Mouse (Mus musculus): ENCODE results near the gene Arg2. TPM values are rescaled to one million over a fixed set of nuclear protein-coding genes. Genes with fewer than 3 reads are reported as not detected.

Arg2 gene
- polyA plus RNA-seq, 1 experiment: 0.43 TPM

DNA sequence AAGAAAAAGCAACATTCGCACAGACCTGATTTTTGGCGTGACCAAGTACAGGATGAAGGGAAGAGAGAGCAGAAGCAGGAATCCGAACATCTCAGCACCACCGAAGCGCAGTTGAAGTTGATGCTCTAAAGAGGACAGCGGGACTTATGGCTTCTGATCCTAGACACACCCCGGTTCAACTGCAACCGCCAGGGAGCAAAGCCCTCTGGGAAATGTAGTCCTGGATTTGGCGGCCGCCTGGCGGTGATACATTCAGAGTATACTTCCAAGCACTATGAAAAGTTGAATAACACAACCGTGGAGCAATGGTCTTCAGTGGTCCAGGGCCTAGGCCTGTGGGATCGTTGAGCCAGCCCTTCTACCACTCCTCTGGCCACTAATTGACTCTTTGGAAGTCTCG, 61.1 kb downstream of the Arg2 start:
- Histone ChIP-seq H3K9me3 (no peaks in the 10 kb centered on the region), H3K4me3 (replicated peaks) (peak overlapping the region; percentile 94), H3K27me3 (replicated peaks) (no peaks in the 10 kb centered on the region), H3K4me1 (peaks cover 45% of the 10 kb centered on the region), H3K36me3 (replicated peaks; ENCODE audit: low read length) (peaks cover 34% of the 10 kb centered on the region)
- TF ChIP-seq GATA1 (IDR thresholded peaks at IDR 0.05; ENCODE audit: borderline replicate concordance, low read length) (no peak), FLI1 (IDR thresholded peaks at IDR 0.05; ENCODE audit: low read length) (no peak)

DNA sequence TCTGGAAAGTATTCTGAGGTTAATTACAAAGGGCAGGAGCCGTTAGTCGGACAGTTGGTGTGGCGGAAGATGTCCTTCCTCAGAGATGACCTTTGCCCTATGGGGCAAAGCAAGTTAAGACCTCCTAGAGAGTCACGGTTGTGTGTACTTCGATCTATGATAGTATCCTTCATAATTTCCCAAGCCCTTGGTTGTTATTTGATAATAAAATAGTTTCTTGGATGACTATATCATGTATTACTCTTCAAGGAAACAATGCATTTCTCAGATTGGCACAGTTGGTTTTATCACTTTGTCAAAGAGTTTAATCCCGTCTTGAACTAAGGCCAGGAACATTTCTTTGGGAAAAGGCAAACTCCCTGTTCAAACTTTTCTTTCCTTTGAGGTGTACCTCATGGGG, 61.6 kb downstream of the Arg2 start, which contains the start of gene Rdh11:
Gene Rdh11, minus strand, starts transcription at position 101 of the 400 bp plus-strand sequence.
- Histone ChIP-seq H3K4me3 (replicated peaks) (peak within 1 kb of the TSS; percentile 94), H3K4me1 (peaks cover 48% of the 10 kb centered on the region), H3K27me3 (replicated peaks) (no peaks in the 10 kb centered on the region), H3K9me3 (no peaks in the 10 kb centered on the region), H3K36me3 (replicated peaks; ENCODE audit: low read length) (peaks cover 29% of the 10 kb centered on the region)
- TF ChIP-seq GATA1 (IDR thresholded peaks at IDR 0.05; ENCODE audit: borderline replicate concordance, low read length) (no peak), FLI1 (IDR thresholded peaks at IDR 0.05; ENCODE audit: low read length) (no peak)

- H3K27me3 ChIP-seq (replicated peaks): no peaks in the 10 kb centered on the region
- no peak for TF ChIP-seq FLI1 (IDR thresholded peaks at IDR 0.05; ENCODE audit: low read length)
- TF ChIP-seq GATA1 (IDR thresholded peaks at IDR 0.05; ENCODE audit: borderline replicate concordance, low read length): no peak
Measured at GRCm38 (mm10) chr12:79193441-79193840, 62.9 kb downstream of the Arg2 start.

GRCm38 (mm10) chr12:79197105-79197504, 66.5 kb downstream of the Arg2 start:
- Histone ChIP-seq H3K36me3 (replicated peaks; ENCODE audit: low read length) (no peaks in the 10 kb centered on the region), H3K27me3 (replicated peaks) (no peaks in the 10 kb centered on the region), H3K4me3 (replicated peaks) (no peak overlapping the region), H3K9me3 (0 out of 2 replicates have a peak, but pooled peaks cover 4% of the 10 kb centered on the region), H3K4me1 (peaks cover 19% of the 10 kb centered on the region)
- no peak for TF ChIP-seq FLI1 (IDR thresholded peaks at IDR 0.05; ENCODE audit: low read length)
- no peak for TF ChIP-seq GATA1 (IDR thresholded peaks at IDR 0.05; ENCODE audit: borderline replicate concordance, low read length)

More at GRCm38 (mm10) chr12:79193441-79193840, 62.9 kb downstream of the Arg2 start:
- Histone ChIP-seq H3K4me3 (replicated peaks) (no peak overlapping the region), H3K4me1 (peaks cover 44% of the 10 kb centered on the region), H3K9me3 (no peaks in the 10 kb centered on the region), H3K36me3 (replicated peaks; ENCODE audit: low read length) (peaks cover 17% of the 10 kb centered on the region)

DNA sequence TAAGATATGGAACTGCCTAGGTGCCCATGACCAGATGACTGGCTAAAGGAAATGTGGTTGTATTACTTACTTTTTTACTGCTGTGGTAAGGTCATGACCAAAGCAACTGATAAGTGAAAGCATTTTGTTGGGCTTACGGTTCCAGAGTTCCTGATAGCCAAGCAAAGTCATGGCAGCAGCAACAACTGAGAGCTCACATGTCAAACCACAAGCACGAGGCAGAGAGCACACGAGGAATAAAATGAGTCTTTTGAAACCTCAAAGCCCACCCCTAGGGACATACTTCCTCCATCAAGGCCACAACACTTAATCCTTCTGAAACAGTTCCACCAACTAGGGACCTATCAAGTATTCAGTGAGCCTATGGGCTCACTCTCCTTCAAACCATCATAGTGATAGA, 71.3 kb downstream of the Arg2 start:
- no peak overlapping the region for H3K4me3 ChIP-seq (replicated peaks)
- peaks cover 2% of the 10 kb centered on the region for H3K27me3 ChIP-seq (replicated peaks)
- no peaks in the 10 kb centered on the region for H3K36me3 ChIP-seq (replicated peaks; ENCODE audit: low read length)
- TF ChIP-seq FLI1 (IDR thresholded peaks at IDR 0.05; ENCODE audit: low read length) (no peak), GATA1 (IDR thresholded peaks at IDR 0.05; ENCODE audit: borderline replicate concordance, low read length) (no peak)
- 0 out of 2 replicates have a peak, but pooled peaks cover 6% of the 10 kb centered on the region for H3K9me3 ChIP-seq
- H3K4me1 ChIP-seq: peaks cover 16% of the 10 kb centered on the region

Other genes with a start within 250 kb of the Arg2 start
- 0.67 TPM in 1 of 2 replicates, not detected in the other for gene Plek2, start 223.8 kb upstream of the Arg2 start, polyA plus RNA-seq (2012; ENCODE audit: insufficient read depth, low replicate concordance)
- gene Tmem229b, start 123.2 kb upstream of the Arg2 start, polyA plus RNA-seq (2012; ENCODE audit: insufficient read depth, low replicate concordance): 10.9 and 11.1 TPM in 2 replicates
- gene Plekhh1, start 101.6 kb upstream of the Arg2 start, polyA plus RNA-seq (2012; ENCODE audit: insufficient read depth, low replicate concordance): 0.02 TPM in 1 of 2 replicates, not detected in the other
- gene Pigh, start 41.1 kb upstream of the Arg2 start, polyA plus RNA-seq (2012; ENCODE audit: insufficient read depth, low replicate concordance): 1.2 TPM in 1 of 2 replicates, not detected in the other
- 75.9 and 102 TPM in 2 replicates for gene Vti1b, start 41.9 kb downstream of the Arg2 start, polyA plus RNA-seq (2012; ENCODE audit: insufficient read depth, low replicate concordance)
- 1.2 and 2.0 TPM in 2 replicates for gene Rdh11, start 61.5 kb downstream of the Arg2 start, polyA plus RNA-seq (2012; ENCODE audit: insufficient read depth, low replicate concordance)
- 0.13 TPM in 1 of 2 replicates, not detected in the other for gene Rdh12, start 78.1 kb downstream of the Arg2 start, polyA plus RNA-seq (2012; ENCODE audit: insufficient read depth, low replicate concordance)
- gene Zfyve26, start 165.5 kb downstream of the Arg2 start, polyA plus RNA-seq (2012; ENCODE audit: insufficient read depth, low replicate concordance): 0.65 and 2.8 TPM in 2 replicates
- 0.30 TPM in 1 of 2 replicates, not detected in the other for gene Rad51b, start 166.5 kb downstream of the Arg2 start, polyA plus RNA-seq (2012; ENCODE audit: insufficient read depth, low replicate concordance)

Measured in megakaryocyte, embryonic 14.5 days (primary cell).